Mouse (Mus musculus) heart, adult 18-20 months (tissue): Measurements from ENCODE around the gene Slc2a10. TPM values are rescaled to one million over a fixed set of nuclear protein-coding genes. Genes with fewer than 3 reads are reported as not detected.
"Not testable (repeated sequence)": the region's sequence is repeated elsewhere in the genome, so short reads cannot be mapped to it uniquely, and the experiment has no call there.

Experiments used
- DNase-seq, 2 experiments: peaks; one replicate each; pipeline ENCODE4 v3.0.0; 2021 to 2022; ENCODE audit warnings: mixed read lengths in 1 of 2
- total RNA-seq, 2 experiments: library from RNA; stranded (reverse); gene quantifications; 2 replicates each; pipeline ENCODE4 v1.2.3; 2021

Gene Slc2a10
- total RNA-seq, 2 experiments from 2014 or later = 5.7 to 7.0 TPM

DNA sequence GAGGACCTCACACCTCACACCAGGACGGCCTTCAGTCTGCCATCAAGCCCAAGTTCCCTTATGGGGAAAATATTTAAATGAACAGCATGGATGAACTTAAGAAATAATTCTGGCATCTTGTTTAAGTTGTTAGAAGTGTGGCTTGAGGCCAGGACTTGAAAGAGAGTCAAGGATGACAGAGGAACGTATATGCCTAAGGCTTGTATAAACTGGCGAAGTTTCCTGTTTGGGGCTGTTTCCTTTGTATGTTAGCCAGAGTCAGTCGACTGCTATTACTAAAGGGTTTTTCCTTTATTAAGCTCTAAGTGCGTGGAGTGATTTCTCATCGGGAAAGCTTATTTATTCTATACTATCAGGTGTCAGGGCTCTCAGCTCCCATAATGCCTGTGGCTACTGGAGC, 4.8 kb upstream of the Slc2a10 start:
- no peak for DNase-seq

DNA sequence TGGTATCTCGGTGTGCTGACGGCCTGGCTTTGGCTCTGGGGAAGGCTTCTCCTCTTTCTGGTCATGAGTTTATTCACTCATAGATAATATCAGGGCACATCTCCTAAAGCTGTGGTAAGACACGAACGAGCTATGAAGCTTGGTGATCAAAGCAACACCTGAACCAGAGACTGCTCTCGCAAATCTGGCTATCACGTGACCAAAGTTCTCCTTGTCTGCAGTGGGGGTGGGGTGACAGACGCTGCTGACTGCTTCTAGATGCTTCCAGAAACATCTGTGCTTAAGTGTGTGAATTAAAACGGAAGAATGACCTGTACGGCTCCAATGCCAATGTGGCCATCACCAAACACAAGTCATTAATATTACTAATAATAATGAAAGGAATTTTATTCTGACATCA, 6.1 kb downstream of the Slc2a10 start:
- no peak for DNase-seq

DNA sequence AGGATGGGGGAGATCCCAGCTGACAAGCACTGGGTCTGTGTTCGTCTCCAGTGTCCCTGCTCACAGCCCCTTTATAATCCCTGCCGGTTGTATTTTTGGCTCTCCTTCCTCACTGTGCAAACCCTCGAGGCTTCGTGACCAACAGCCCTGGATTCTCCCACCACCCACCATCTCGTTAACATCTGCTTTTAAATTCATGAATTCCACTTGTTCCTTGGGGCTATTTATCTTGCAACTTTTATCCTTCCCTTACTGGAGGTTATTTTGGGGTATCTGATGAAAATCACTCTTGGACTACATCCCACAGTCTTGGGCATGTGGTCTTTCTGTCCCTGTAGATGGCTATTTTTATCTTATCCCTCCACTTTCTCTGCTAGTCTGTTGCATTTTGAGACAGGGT, 6.9 kb downstream of the Slc2a10 start:
- no peak for DNase-seq

DNA sequence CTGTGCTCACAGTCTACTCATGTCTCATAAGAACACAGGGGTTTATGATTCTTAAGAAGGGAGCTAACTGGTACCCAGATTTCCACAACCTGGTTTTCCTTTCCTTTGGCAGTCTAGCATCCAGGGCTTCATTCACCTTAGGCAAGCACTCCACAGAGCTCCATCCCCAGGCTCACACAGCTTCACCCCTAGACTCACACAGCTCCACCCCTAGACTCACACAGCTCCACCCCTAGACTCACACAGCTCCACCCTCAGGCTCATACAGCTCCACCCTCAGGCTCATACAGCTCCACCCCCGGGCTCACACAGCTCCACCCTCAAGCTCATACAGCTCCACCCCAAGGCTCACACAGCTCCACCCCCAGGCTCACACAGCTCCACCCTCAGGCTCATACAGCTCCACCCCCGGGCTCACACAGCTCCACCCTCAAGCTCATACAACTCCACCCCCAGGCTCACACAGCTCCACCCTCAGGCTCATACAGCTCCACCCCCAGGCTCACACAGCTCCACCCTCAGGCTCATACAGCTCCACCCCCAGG, 7.4 kb downstream of the Slc2a10 start:
- not testable (repeated sequence) for DNase-seq

DNA sequence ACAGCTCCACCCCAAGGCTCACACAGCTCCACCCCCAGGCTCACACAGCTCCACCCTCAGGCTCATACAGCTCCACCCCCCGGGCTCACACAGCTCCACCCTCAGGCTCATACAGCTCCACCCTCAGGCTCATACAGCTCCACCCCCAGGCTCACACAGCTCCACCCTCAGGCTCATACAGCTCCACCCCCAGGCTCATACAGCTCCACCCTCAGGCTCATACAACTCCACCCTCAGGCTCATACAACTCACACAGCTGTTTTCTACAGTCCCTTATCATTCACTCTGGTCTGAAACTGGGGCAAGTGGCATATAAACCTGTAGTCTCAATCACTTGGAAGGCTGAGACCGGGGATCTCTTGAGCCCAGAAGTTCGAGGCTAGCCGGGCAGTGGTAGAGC, 7.9 kb downstream of the Slc2a10 start:
- not testable (repeated sequence) for DNase-seq

DNA sequence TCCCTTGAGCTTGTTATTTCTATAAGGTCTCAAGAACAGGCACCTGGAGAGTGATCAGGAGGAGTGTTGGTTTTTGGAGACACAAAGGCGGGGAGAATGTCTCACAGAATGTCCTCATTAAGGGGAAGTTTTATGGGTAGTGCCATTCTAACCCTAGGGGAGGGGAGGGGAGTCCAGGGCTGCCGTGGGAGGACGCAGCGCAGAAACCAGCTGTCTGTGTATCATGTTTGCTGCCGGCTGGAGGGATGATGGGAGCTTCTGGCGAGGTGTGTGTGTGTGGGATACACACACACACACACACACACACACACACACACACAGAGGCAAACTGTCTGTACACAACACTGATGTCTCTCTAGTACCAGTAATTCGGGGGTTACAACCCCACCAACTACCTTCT, 8.8 kb downstream of the Slc2a10 start:
- no peak for DNase-seq

DNA sequence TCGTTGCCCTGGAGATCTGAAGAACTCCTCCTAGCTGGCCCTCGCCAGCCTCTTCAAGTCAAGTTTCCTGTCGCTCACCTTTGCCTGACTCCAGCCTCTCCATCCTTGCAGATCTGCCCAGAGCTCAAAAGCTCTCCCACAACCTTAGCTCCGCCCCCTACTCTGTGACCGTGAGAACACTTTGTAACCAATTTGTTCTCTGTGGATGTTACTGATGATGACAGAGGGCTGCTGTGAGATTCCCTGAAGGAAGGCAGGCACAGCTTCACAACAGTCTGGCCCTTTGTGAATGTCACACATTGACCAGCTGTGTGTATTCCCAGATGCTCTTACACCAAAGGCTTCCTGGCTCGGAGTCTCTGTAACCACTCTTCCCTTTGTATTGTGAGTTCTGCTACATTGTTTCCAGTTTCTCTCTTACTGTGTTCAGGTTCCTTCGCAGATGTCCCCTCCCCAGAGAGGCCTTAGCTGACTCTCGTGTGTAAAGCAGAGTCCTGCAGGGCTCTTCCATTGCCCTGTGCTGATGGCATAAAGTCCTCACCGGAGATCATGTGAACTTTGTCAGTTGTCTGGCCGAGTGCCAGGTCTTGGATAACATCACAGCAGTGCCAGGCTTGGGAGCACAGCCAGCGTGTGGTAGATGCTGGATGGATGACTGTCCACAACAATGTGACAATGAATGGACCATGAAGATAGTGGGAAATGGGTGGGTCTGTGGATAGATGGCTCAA, 9.4 kb downstream of the Slc2a10 start:
- peak; percentile 46 to 53 for DNase-seq

DNA sequence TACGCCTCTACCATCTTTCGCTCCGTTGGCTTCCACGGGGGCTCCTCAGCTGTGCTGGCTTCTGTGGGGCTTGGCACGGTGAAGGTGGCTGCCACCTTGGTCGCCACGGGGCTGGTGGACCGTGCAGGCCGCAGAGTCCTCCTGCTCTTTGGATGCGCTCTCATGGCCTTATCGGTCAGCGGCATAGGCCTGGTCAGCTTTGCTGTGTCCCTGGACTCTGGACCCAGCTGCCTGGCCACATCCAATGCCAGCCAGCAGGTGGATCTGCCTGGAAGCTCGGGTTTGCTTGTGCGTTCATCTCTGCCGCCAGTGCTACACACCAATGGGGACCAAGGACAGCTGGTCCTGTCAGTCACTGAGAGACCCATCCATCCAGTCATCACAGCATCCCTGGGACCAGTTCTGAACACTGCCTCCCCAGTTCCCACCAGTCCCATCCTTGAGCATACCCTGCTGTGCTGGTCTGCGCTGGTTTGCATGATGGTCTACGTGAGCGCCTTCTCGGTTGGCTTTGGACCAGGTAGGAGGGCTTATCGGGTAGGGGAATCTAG, 11.7 kb downstream of the Slc2a10 start:
- no peak for DNase-seq

DNA sequence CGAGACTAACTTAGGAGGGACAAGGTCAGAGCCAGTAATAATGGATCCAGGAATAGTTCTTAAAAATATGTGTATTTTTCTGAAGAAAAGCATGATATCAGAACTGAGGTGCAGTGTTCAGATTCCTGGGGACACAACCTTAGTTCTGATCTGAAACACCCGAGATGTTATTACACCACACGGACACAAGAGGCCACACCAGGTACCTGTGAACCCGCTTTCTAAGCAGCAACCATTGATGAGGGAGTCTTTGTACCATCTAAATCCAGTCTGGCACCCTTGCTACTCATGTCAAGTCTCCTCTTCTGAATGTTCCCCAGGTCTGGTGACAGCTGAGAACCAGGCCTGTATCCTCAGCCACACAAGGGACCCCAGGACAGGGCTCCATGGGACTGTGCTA, 22.0 kb downstream of the Slc2a10 start:
- no peak for DNase-seq

DNA sequence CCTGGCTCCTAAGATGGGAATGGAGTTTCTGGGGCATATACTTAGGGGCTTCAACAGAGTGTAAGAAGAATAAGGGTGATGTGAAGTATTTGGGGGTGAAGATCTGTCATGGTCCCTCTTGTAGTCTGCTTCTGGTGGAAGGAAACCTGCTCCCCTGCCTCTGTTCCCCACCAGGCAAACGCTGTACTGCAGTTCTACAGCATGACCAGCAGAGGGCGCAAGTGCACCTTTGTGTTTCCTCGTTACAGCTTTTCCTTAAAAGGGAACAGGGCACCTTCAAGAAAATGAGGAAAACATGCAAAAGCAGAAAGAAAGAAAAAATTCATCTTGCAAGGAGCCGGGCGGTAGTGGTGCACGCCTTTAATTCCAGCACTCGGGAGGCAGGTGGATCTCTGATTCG, 25.5 kb downstream of the Slc2a10 start:
- DNase-seq = peak; percentile 34 to 82

DNA sequence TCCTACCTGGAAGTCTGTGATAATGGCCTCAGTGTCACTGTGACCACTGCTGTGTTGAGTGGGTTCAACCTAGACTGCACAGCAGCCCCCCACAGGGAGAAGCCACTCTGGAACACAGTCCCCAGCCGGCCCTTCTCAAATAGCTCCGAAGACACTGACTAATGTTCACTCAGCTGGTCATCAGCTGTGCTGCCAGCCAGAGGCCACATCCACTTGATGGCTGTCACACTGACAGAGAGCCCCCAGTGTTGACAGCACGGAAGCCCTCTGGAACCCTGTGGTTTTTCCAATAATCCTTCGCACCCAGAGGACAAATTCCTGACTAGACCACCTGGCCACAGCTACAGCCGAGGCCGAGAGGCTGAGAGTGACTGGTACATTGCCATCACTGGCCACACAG, 30.2 kb downstream of the Slc2a10 start:
- no peak for DNase-seq

DNA sequence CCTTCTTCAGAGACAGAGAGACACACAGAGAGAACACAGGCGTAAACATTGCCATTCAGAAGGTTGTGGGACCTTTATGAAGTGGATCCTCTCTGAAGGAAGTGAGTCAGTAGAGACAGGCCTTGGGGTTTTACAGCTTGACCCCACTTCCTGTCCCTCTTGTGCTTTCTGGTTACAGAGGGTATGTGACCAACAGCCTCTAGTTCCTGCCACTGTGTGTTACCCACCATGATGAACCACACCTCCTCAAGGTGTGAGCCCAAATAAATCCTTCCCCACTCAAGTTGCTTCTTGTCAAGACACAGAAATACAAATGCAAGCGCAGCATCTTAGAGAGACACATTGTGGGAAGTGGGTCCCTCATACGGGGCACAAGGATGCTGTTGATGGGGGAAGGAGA, 37.4 kb downstream of the Slc2a10 start:
- DNase-seq = no peak

DNA sequence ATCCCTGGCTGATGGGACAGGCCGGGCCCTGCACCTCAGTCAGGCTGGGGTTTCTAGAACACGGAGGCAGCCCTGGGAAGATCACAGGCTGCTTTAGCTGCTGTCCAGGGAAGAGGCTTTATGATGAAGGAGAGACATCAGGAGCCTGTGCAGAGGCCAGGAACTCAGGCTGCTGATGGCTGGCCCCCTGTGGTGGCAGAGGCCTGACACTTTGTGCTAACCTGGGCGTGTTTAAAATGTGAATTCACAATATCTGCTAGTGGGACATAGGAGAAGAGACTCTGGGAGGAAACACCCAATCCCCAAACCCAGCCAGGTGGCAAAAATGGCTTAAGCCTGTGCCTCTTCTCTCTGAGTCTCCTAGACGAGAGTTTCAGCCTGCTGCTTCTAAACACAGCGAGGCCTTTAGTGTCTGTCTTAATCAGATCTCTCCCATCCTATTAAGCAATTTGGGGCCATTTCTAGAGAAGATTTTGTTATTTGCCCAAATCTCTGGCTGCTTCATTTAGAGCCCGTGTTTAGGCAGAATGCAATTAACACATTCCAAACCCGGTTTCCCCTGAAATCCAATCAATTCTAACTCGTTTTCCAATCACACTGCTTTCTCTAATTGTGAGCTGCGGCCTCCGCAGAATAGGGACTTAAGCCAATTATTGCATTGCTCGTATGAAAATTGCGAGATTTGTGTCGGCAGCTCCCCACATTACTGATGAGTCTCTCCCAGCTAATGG, 39.5 kb downstream of the Slc2a10 start:
- DNase-seq = no peak

DNA sequence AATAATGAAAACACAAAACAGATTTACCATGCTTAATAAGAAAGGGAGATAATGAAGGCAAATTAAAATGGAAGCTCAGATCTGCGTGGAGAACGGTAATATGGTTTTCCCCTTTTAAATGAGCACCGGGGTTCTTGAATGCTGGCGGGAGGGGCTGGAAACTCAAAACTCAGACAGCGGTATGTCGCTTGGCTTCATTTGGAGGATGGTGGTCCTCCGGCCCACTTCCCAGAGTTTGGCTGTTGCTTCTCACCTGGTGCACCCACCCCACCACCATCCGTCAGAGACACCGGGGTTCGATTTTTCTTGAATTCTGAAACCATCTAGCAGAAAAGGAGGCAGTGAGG, 40.1 kb downstream of the Slc2a10 start:
- DNase-seq = no peak

DNA sequence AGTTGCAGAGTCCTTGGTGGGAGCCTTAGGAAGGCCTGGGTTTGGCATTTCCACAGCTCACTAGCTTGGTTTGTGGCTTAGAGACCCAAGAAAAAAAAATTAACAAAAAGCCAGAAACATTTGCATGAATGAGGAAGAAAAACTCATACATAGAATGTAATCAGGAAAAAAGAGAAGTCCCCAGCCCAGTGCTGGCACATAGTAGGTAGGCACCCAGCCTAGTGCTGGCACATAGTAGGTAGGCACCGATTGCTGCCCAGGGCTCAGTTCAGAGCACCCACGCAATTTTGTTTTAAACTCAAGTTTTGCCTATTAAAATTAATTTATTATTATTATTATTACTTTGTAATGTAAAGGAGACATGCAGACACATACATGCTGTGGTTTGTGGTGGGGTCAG, 42.1 kb downstream of the Slc2a10 start:
- no peak for DNase-seq

DNA sequence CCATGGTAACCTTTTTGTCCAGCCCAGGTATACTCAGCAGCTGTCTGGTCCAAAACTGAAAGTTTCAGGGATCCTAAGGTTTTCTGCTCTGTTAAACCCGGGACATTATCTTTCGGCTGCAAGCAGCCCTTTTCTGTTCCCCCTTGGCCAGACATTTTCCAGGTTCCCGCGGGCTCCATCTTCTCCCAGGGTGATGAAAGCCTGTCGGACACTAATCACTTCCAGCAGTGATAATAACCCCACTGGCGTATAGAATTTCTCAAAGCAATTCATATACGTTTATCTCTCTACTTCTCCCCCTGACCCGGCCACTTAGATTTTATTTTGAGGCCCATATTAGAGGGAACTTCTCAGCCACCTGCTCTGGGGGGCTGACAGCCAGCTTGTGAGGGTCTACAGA, 42.8 kb downstream of the Slc2a10 start:
- no peak for DNase-seq

DNA sequence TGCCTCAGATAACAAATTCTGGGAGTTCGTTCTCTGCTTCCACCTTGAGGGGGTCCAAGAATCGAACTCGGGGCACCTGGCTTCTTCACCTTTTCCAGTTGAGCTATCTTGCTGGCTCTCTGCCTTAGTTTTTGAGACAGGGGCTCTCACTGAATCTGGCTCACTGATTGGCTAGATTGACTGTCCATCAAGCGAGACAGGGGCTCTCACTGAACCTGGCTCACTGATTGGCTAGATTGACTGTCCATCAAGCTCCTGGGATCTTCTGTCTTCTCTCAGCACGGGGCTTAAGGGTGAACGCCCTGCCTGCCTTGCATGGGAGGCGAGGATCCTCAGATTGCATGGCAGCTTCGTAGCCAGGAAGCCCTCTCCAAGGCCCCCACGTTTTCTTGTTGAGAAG, 43.8 kb downstream of the Slc2a10 start:
- DNase-seq = peak; percentile 26 to 58

DNA sequence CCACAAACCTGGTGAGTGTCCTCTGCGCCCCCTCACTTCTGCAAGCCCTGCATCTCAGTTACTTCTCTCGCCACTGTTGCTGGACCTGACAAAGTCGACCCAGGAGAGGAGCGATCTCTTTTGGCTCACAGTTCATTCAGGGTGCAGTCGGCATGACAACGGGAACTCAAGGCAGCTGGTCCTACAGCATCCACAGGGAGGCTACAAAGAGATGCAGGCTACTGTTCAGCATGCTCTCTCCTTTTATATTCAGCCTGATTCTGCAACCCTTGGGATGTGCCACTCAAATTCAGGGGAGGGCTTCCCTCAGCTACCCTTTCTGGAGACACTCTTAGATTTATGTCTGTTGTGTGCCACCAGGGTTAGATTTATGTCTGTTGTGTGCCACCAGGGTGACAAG, 45.0 kb downstream of the Slc2a10 start:
- DNase-seq = no peak

DNA sequence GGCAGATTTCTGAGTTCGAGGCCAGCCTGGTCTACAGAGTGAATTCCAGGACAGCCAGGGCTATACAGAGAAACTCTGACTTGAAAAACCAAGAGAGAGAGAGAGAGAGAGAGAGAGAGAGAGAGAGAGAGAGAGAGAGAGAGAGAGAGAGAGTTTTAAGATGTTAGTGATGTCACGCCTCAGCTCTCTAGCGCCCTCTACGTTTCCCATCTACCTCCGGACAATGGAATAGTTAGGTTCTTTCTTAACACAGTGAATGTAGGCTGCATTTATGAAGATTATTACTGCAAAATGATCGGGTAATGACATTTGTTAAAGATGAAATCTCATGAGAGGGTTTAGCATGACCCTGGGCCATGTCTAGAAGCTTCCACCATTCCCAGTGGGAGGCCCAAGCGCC, 46.8 kb downstream of the Slc2a10 start:
- not testable (repeated sequence) for DNase-seq

DNA sequence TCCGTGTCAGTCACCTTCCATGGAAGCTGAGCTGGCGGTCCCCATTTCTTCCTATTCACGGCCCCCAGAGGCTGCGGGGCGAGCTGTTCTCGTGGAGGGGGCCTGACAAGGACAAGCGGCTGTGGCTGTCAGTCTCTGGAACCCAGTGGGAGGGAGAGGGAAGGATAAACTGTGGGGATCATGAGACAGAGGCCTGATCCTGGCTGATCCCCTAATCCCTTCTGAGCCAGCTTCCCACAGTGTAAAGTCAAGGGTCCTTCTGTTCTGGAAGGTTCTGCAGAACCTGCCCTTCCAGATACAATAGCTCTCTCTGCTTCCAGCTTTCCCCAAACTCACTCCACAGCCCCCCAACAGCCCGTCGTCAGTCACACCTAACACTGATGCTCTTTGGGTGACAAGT, 50.5 kb downstream of the Slc2a10 start:
- no peak for DNase-seq

DNA sequence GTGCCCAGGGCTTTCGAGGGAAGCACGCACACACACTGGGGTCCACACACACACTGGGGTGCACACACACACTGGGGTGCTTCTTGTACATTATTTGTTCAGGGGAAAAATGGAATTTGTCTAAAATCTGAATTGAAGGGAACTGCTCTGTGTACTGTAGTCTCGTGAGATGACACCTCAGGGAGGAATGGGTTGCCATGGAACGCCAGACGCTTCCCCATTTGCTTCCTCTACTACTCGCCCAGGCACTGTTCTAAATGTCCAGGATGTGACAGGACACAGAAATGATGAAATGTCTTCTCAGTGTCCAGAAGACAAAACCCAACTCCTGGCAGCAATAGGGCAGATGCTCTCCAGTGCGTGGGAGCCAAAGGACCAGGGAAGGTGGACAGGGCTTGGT, 53.7 kb downstream of the Slc2a10 start:
- no peak for DNase-seq

DNA sequence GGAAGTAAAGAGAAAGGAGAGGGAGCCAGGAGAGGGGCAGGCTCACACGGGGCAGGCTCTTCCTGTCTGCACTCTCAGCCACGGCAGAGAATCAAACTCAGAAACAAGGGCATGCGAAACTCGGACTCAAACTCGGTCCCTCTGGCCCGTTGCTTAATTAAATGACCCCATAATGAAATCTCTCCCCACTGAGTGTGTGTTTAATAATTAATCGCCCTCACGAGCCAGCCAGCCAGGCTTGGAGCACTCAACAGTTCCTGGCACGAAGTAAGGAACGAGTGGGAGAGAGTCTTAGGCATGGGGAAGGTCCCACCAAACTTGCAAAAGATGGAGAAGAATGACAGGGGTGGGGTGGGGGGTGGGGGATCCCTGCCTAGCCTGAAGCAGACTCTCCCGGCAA, 55.3 kb downstream of the Slc2a10 start:
- DNase-seq = no peak

DNA sequence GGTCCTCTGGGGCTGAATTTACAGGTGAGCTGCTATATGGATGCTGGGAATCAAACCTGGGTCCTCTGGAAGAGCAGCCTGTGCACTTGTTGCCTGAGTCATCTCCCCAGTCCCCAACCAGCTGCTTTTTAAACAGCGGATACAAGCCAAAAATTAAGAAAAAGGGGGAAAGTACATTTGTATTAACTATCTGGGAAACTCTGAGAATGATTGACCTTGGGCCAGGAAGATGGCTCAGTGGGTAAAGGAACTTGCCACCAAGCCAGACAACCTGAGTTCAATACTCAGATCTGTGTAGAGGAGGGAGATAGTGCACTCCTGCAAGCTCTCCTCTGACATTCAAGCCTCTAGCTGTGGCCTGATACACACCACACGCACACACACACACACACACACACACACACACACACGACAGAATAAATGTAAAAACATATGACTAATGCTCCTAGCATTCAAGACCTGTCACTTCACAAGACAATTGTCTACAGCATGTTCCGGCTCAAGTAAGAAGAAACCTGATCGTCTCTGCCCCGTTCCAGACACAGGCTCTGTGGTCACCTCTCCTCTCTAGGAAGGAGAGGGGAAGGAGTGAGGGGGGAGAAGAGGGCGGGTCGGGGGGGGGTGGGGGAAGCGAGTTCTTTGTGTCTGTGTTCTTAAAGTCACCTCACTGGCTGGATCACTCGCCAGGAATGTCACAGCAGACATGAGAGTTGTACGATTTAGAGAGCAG, 56.1 kb downstream of the Slc2a10 start:
- no peak for DNase-seq
